Mouse (Mus musculus) kidney, embryonic 16.5 days (tissue): ENCODE measurements around the gene Thada. TPM values are rescaled to one million over a fixed set of nuclear protein-coding genes. Genes with fewer than 3 reads are reported as not detected.
A peak's percentile ranks its signal among the peaks of the same experiment; 100 is the strongest.
"Not testable (repeated sequence)": the region's sequence is repeated elsewhere in the genome, so short reads cannot be mapped to it uniquely, and the experiment has no call there.

ENCODE experiments used
- ATAC-seq: fragments of 200-750 bp; cut with Nextera tagmentation; 2 replicates; pipeline ENCODE4 v1.8.0; 2017; ENCODE audit warnings: moderate TSS enrichment; ENCODE audit not compliant: low FRiP score, low TSS enrichment
- H3K27ac ChIP-seq: fragments of 300-500 bp; sonication (generic); 2 replicates; pipeline ENCODE4 v1.5.1; 2014; ENCODE audit warnings: low read length
- H3K27me3 ChIP-seq: fragments of 300-500 bp; sonication (generic); 2 replicates; pipeline ENCODE4 v1.6.1; 2014; ENCODE audit warnings: low read length, control low read depth, mixed read lengths; ENCODE audit not compliant: insufficient read depth
- H3K36me3 ChIP-seq: fragments of 300-500 bp; sonication (generic); 2 replicates; pipeline ENCODE4 v1.6.1; 2014; ENCODE audit warnings: low read length, control low read depth, mixed read lengths; ENCODE audit not compliant: insufficient read depth
- H3K4me1 ChIP-seq: fragments of 300-500 bp; sonication (generic); 2 replicates; pipeline ENCODE4 v1.6.1; 2014; ENCODE audit warnings: low read length, control low read depth, mixed read lengths; ENCODE audit not compliant: insufficient read depth
- H3K4me2 ChIP-seq: fragments of 300-500 bp; sonication (generic); replicated peaks from 2 replicates; pipeline ENCODE4 v1.6.1; 2014; ENCODE audit warnings: low read depth, low read length
- H3K4me3 ChIP-seq: fragments of 300-500 bp; sonication (generic); 2 replicates; pipeline ENCODE4 v1.5.1; 2014; ENCODE audit warnings: mild to moderate bottlenecking, low read length
- H3K9ac ChIP-seq: fragments of 300-500 bp; sonication (generic); replicated peaks from 2 replicates; pipeline ENCODE4 v1.6.1; 2014; ENCODE audit warnings: low read length
- H3K9me3 ChIP-seq: fragments of 300-500 bp; sonication (generic); 2 replicates; pipeline ENCODE4 v1.6.1; 2016; ENCODE audit warnings: low read length, control low read depth
- WGBS: fragments of 180-500 bp; shearing (Covaris S2); extraction: QIAGEN DNeasy Blood & Tissue Kit; methylation state at CpG from one replicate; pipeline ENCODE4 v1.1.7; 2014; 5-methylcytosine and 5-hydroxymethylcytosine counted together
- polyA plus RNA-seq: library from polyadenylated mRNA; unstranded; fragments of >200 nt; fragmentation: Nextera tagmentation; extraction: Ambion mirVana; gene quantifications from 2 replicates; pipeline ENCODE4 v1.2.1, GENCODE M21; 2015

The Thada gene
- polyA plus RNA-seq, 1 experiment from 2014 or later: 9.2 TPM

DNA sequence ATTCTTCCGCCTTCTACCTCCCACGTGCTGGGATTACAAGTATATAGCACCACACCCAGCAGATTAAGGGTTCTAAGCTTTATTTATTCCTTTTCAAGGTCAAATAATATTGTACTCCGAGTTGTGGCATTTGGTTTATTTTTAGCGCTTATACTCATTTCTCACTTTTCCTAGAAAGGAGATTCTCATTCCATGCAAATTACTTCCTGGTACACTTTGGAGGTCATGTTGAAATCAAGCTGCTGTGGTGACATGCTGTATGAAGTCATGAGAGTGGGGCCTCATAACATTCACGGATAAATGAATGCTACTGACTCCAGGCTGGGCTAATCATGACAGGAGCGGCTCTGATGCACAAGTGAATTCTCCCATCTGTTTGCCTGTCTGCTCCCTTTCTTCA lies 239.3 kb downstream of the Thada start:
- H3K4me3 ChIP-seq: no peak overlapping the region
- H3K27ac ChIP-seq: no peak overlapping the region
- WGBS: 66% methylated on average over 6 of the region's 6 CpGs
- no peak overlapping the region for H3K9ac ChIP-seq
- peaks cover 22% of the 10 kb centered on the region for H3K4me1 ChIP-seq
- H3K27me3 ChIP-seq: no peaks in the 10 kb centered on the region
- peaks cover 17% of the 10 kb centered on the region; the same call in 1 of the 2 replicates for H3K36me3 ChIP-seq
- H3K9me3 ChIP-seq: no peaks in the 10 kb centered on the region
- ATAC-seq: no peak
- no peak overlapping the region for H3K4me2 ChIP-seq

DNA sequence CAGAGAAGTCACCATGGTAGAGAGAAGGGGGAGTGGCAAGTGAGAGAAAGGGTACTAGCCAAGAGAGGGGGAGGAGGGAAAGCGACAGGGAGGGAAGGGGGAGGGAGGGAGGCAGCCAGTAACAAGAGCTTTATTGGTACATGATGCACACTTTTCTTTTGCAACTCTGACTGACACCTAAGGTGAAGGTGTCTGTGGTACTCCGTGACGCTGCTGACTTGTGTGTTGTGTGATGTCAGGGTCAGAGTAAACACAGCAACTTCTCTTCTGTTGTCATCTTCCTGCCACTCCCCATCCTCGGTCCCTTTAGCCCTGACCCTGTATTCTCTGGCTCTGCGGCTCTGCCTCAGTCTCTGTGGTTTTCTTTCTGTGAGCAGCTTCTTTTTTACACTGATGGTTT lies 239.8 kb downstream of the Thada start:
- Histone ChIP-seq H3K4me1 (peaks cover 22% of the 10 kb centered on the region), H3K36me3 (peaks cover 19% of the 10 kb centered on the region), H3K27me3 (no peaks in the 10 kb centered on the region), H3K4me2 (no peak overlapping the region), H3K27ac (no peak overlapping the region), H3K9ac (no peak overlapping the region), H3K9me3 (no peaks in the 10 kb centered on the region), H3K4me3 (no peak overlapping the region)
- 35% methylated on average over 5 of the region's 5 CpGs for WGBS
- no peak for ATAC-seq

DNA sequence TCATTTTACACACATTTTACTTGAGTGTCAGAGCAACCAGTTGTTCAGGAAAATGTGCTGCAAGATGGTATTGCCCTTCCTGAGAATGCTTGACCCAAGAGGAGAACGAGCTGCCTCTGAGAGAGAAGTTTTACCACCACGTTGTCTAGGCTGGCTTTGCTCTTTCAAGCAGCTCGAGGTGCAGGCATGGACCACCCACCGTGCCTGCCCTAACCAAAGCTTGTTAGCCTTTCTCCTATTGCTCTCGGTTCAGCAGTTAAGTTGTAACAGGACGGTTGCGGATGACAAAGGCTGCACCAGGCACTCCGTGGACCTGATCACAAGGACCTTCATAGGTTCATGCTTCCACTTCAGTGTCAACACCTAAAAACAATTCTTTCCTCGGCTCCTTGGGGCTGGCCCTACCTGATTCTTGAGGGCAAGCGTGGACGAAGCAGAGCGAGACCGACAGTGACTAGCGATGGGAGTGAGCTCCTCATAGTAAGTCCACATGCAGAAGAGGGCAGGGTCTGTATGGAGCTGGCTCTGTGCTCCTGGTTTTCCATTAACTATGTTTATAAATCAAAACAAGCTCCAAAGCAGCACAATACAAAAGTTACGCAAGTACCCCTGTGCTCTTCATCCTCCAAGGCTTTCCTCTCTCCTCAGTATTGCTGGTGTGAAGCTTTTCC lies 241.7 kb downstream of the Thada start:
- peaks cover 22% of the 10 kb centered on the region for H3K4me1 ChIP-seq
- H3K27ac ChIP-seq: peak overlapping the region; percentile 14; the same call in 1 of the 2 replicates
- 46% methylated on average over 15 of the region's 15 CpGs for WGBS
- no peak overlapping the region for H3K4me2 ChIP-seq
- no peaks in the 10 kb centered on the region for H3K27me3 ChIP-seq
- H3K36me3 ChIP-seq: peaks cover 29% of the 10 kb centered on the region
- no peak overlapping the region for H3K9ac ChIP-seq
- no peaks in the 10 kb centered on the region for H3K9me3 ChIP-seq
- ATAC-seq: 0 out of 2 replicates have a peak, but pooled peaks have one; percentile 50
- no peak overlapping the region for H3K4me3 ChIP-seq

DNA sequence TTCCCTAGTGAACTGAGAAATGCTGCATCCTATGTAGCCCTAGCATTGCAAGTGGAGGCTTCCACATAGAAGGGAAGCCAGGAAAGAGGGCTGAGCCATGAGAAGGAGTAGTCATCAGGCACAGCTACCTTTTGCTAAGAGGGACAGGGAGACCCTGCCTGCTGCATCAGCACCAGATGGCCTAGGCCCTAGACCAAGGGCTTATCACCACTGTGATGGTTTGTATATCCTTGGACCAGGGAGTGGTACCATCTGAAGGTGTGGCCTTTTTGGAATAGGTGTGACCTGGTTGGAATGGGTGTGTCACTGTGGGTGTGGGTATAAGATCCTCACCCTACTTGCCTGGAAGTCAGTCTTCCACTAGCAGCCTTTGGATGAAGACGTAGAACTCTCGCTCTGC lies 247.2 kb downstream of the Thada start:
- peaks cover 20% of the 10 kb centered on the region for H3K36me3 ChIP-seq
- not testable (repeated sequence) for H3K4me2 ChIP-seq, ATAC-seq, H3K27ac ChIP-seq, H3K27me3 ChIP-seq, H3K4me3 ChIP-seq, H3K9me3 ChIP-seq, H3K9ac ChIP-seq
- 98% methylated on average over 2 of the region's 2 CpGs for WGBS
- H3K4me1 ChIP-seq: peaks cover 17% of the 10 kb centered on the region

DNA sequence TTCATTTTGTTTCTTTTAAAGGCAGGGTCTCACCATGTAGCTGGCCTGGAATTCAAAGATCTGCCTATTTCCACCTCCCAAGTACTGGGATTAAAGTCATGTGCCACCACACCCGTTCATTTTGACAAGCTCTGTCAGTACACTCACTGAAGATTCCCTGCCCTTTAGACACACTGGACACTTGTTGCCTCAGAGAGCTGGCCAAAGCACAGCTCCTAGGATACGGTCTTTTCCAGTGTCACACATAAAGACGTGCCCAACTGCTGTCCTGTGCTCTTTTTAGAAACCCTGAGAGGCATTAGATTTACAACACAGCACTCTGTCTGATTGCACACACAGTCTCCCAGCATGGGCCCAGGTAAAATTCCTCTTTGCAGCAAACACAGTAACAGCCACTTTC lies 248.3 kb downstream of the Thada start:
- Histone ChIP-seq H3K9me3 (no peaks in the 10 kb centered on the region), H3K36me3 (peaks cover 20% of the 10 kb centered on the region), H3K4me1 (peaks cover 16% of the 10 kb centered on the region), H3K27me3 (no peaks in the 10 kb centered on the region), H3K4me2 (no peak overlapping the region), H3K9ac (no peak overlapping the region), H3K4me3 (no peak overlapping the region), H3K27ac (0 out of 2 replicates have a peak overlapping the region, but pooled peaks have one; percentile 10)
- WGBS: 50% methylated on average over 3 of the region's 3 CpGs
- no peak for ATAC-seq

DNA sequence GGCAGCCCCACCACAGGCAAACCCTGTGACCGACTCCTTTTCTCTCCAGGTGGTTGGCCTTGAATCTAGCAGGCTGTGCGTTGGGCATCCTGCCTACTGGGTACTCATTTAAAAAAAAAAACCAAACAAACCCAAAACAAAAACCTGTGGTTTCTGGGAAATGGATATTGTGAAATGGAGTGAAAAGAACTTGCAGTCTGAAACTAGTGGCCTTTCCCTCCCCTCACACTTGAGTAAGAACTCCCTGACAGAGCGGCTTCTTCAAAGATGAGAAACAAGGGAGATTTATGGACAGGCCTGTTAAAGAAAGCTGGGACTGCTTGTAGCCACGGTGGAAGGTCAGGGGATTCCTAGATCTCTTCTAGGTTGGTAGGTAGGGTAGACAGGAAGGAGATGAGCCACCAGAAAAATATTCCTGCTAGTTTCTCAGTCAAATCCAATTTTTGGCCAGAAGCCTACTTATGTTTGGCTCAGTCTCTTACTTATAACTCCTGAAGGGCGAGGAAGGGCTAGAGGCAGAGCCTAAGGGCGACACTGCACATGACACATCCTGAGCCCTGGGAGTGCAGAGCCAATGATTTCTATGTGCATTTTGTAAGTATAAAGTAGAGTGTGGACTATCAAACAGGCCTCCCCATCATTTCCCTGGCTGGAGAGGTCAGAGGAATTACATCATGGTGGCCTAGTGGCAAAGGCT lies 250.6 kb downstream of the Thada start:
- ATAC-seq: peak; percentile 26; the same call in 1 of the 2 replicates
- H3K4me2 ChIP-seq: no peak overlapping the region
- no peak overlapping the region for H3K9ac ChIP-seq
- no peaks in the 10 kb centered on the region for H3K27me3 ChIP-seq
- H3K4me3 ChIP-seq: no peak overlapping the region
- peak overlapping the region; percentile 71 for H3K27ac ChIP-seq
- peaks cover 7% of the 10 kb centered on the region for H3K36me3 ChIP-seq
- 46% methylated on average over 6 of the region's 6 CpGs for WGBS
- peaks cover 16% of the 10 kb centered on the region for H3K4me1 ChIP-seq
- H3K9me3 ChIP-seq: no peaks in the 10 kb centered on the region

DNA sequence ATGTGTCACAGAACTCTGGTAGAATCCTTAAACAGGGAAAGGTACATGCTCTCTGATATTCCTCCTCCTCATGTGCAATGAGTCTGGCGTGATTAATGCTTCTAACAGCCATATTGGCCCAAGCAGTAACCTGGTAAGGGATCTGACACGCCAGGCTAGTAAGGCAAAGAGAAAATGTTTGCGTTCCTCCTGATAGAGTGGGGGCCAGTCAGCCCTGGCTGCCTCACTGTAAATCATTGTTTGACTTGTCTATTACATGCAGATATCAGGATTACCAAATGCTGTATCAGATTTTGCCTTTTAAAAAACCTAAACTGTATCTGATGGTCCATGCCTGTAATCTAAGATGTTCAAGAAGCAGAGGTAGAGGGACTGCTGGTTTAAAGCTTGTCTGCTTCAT lies 252.5 kb downstream of the Thada start:
- peaks cover 16% of the 10 kb centered on the region for H3K4me1 ChIP-seq
- no peak overlapping the region for H3K9ac ChIP-seq
- WGBS: 39% methylated on average over 3 of the region's 3 CpGs
- H3K27me3 ChIP-seq: no peaks in the 10 kb centered on the region
- peak; percentile 59 for ATAC-seq
- H3K4me3 ChIP-seq: no peak overlapping the region
- H3K36me3 ChIP-seq: no peaks in the 10 kb centered on the region; the same call in 1 of the 2 replicates
- H3K4me2 ChIP-seq: no peak overlapping the region
- peak overlapping the region; percentile 50; the same call in 1 of the 2 replicates for H3K27ac ChIP-seq
- H3K9me3 ChIP-seq: no peaks in the 10 kb centered on the region

DNA sequence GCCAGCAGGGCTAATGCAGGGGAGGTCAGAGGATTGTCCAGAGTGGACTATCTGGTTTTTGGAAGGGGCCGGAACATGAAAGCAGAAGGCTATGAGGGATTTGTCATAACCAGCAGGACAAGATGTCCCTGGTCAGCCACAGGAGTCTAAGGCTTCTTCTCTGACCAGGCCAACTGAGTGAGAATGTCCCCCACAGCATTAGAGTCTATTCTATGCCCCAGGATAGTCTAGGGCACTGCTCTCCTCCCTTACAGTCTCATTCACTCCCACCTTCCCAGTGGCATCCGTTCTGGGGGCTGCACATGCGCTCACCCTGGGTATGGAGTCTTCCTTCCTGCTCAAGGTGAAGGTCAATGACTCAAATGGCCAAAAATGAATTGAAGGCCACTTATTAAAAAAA lies 258.4 kb downstream of the Thada start:
- H3K9ac ChIP-seq: no peak overlapping the region
- no peaks in the 10 kb centered on the region for H3K27me3 ChIP-seq
- H3K27ac ChIP-seq: no peak overlapping the region
- H3K36me3 ChIP-seq: peaks cover 3% of the 10 kb centered on the region; the same call in 1 of the 2 replicates
- H3K4me2 ChIP-seq: no peak overlapping the region
- H3K9me3 ChIP-seq: 0 out of 2 replicates have a peak, but pooled peaks cover 3% of the 10 kb centered on the region
- no peak for ATAC-seq
- WGBS: 85% methylated on average over 3 of the region's 3 CpGs
- H3K4me1 ChIP-seq: peaks cover 11% of the 10 kb centered on the region; the same call in 1 of the 2 replicates
- H3K4me3 ChIP-seq: no peak overlapping the region

DNA sequence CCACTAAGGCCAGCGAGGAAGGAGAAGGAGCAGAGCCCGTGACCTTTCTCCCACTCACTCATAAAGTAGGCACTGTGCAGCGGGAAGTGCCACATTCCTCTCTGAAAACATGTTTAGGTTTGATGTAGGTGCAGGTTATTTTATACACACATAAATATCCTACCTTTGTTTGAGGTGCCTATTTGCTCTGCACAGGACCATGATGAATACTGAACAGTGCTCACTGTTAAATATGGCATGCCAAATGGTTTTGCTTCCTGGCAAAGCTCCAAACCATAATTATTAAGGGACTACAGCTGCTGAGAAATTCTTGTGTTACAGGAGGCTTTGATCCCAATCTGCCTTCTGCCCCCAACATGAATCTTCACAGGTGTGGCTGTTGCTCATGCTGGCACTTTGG lies 259.8 kb downstream of the Thada start:
- Histone ChIP-seq H3K9me3 (0 out of 2 replicates have a peak, but pooled peaks cover 3% of the 10 kb centered on the region), H3K36me3 (peaks cover 4% of the 10 kb centered on the region; the same call in 1 of the 2 replicates), H3K4me3 (no peak overlapping the region), H3K27ac (no peak overlapping the region; the same call in 1 of the 2 replicates), H3K27me3 (no peaks in the 10 kb centered on the region), H3K4me1 (peaks cover 11% of the 10 kb centered on the region; the same call in 1 of the 2 replicates), H3K4me2 (no peak overlapping the region), H3K9ac (no peak overlapping the region)
- WGBS: 39% methylated on average over 3 of the region's 3 CpGs
- ATAC-seq: no peak

DNA sequence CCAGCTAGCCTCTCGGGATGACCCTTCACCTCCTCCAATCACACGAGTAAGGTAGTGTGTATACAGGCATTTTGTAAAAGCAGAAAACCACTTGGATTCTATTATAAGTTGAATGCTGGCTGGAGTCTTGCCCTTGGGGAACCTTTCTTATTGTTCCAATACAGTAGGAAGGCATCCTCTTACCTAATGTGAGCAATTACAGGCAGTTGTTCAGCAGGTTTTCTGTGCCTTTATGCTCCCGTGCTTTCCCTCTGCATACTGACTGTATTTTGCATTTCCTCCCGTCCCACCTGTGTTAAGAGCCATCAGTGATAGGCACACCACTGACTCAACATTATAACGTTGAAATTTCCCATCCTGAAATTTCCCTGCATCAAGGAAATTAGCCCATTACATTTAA lies 261.0 kb downstream of the Thada start:
- no peak overlapping the region for H3K9ac ChIP-seq
- H3K27ac ChIP-seq: no peak overlapping the region
- no peaks in the 10 kb centered on the region for H3K27me3 ChIP-seq
- no peak overlapping the region for H3K4me2 ChIP-seq
- no peak for ATAC-seq
- H3K9me3 ChIP-seq: 0 out of 2 replicates have a peak, but pooled peaks cover 3% of the 10 kb centered on the region
- WGBS: 72% methylated on average over 5 of the region's 5 CpGs
- H3K4me3 ChIP-seq: no peak overlapping the region
- peaks cover 11% of the 10 kb centered on the region; the same call in 1 of the 2 replicates for H3K4me1 ChIP-seq
- peaks cover 7% of the 10 kb centered on the region; the same call in 1 of the 2 replicates for H3K36me3 ChIP-seq
